Mouse (Mus musculus) ES-E14 (cell line): ENCODE data around the gene Dock2. TPM values are rescaled to one million over a fixed set of nuclear protein-coding genes. Genes with fewer than 3 reads are reported as not detected.

ENCODE experiments used
- DNase-seq: peaks from one replicate; pipeline ENCODE4 v3.0.0-alpha.2; 2013; ENCODE audit warnings: low read depth, low spot score
- H3K27ac ChIP-seq: 2 replicates; pipeline ENCODE4 v1.5.1; 2012; ENCODE audit warnings: low read depth, mild to moderate bottlenecking, low read length, moderate library complexity, mixed read lengths; ENCODE audit not compliant: poor library complexity, insufficient read depth, severe bottlenecking
- H3K36me3 ChIP-seq: 2 replicates; pipeline ENCODE4 v1.6.1; 2012; ENCODE audit warnings: mild to moderate bottlenecking, low read length, moderate library complexity, mixed read lengths; ENCODE audit not compliant: control insufficient read depth, poor library complexity, insufficient read depth, severe bottlenecking
- H3K4me1 ChIP-seq, 2 experiments: fragments of 150-350 bp in 1 of 2; sonication (generic) in 1 of 2; 2 replicates each; pipeline ENCODE4 v1.6.1; 2012; ENCODE audit warnings: low read length in 2 of 2, mild to moderate bottlenecking in 1 of 2, mixed read lengths in 1 of 2; ENCODE audit not compliant: control insufficient read depth in 2 of 2, insufficient read depth in 2 of 2, poor library complexity in 1 of 2
- H3K4me3 ChIP-seq, 2 experiments: fragments of 150-350 bp in 1 of 2; sonication (generic) in 1 of 2; 2 replicates each; pipeline ENCODE4 v1.5.1; 2012; ENCODE audit warnings: low read length in 2 of 2, low read depth in 1 of 2, mild to moderate bottlenecking in 1 of 2, mixed read lengths in 1 of 2; ENCODE audit not compliant: insufficient read depth in 1 of 2, poor library complexity in 1 of 2, severe bottlenecking in 1 of 2
- H3K9ac ChIP-seq: 2 replicates; pipeline ENCODE4 v1.6.1; 2012; ENCODE audit warnings: low read depth, mild to moderate bottlenecking, low read length, mixed read lengths; ENCODE audit not compliant: poor library complexity, insufficient read depth, severe bottlenecking
- H3K9me3 ChIP-seq: fragments of 150-350 bp; sonication (generic); 2 replicates; pipeline ENCODE4 v1.6.1; 2012; ENCODE audit warnings: low read depth, mild to moderate bottlenecking, low read length; ENCODE audit not compliant: control insufficient read depth, insufficient read depth
- CHD2 ChIP-seq: IDR thresholded peaks from 2 replicates; pipeline ENCODE4 v1.6.1; 2014; ENCODE audit warnings: mild to moderate bottlenecking, low read depth, low read length, inconsistent platforms
- HCFC1 ChIP-seq: IDR thresholded peaks from 2 replicates; pipeline ENCODE4 v1.6.1; 2012; ENCODE audit warnings: low read length, inconsistent platforms, borderline replicate concordance; ENCODE audit not compliant: insufficient read depth
- MAFK ChIP-seq: IDR thresholded peaks from 2 replicates; pipeline ENCODE4 v1.6.1; 2014; ENCODE audit warnings: mild to moderate bottlenecking, low read depth, low read length, inconsistent platforms; ENCODE audit not compliant: insufficient read depth
- ZC3H11A ChIP-seq: IDR thresholded peaks from 2 replicates; pipeline ENCODE4 v1.6.1; 2012; ENCODE audit warnings: low read depth, mild to moderate bottlenecking, inconsistent platforms, low read length, borderline replicate concordance
- ZNF384 ChIP-seq: IDR thresholded peaks from 2 replicates; pipeline ENCODE4 v1.6.1; 2012; ENCODE audit warnings: low read depth, low read length, inconsistent platforms
- in situ Hi-C, 2 experiments: fragments of 600-800 bp; cut with MboI; formaldehyde crosslinking; loops; one replicate each; pipeline ENCODE4 v1.15.1; 2025; ENCODE audit warnings: low sequenced_read_pairs in 2 of 2, inconsistent platforms in 1 of 2; ENCODE audit not compliant: unreplicated experiment in 2 of 2
- total RNA-seq: library from RNA; depleted of rRNA; stranded (reverse); fragments of 300-350 nt; gene quantifications from 2 replicates; pipeline ENCODE4 v1.2.3, GENCODE M21; 2012

Gene Dock2
- total RNA-seq, 1 experiment, result 1.7 TPM

GRCm38 (mm10) chr11:34739816-34740215 lies 43.9 kb downstream of the Dock2 start:
- H3K4me3 ChIP-seq, result no peak overlapping the region
- H3K27ac ChIP-seq, result no peak overlapping the region
- in situ Hi-C loops, result no loop called here
- H3K9ac ChIP-seq, result no peak overlapping the region
- no peaks in the 10 kb centered on the region for H3K9me3 ChIP-seq
- no peak for TF ChIP-seq MAFK
- no peak for TF ChIP-seq CHD2
- TF ChIP-seq ZC3H11A, result no peak
- no peak for TF ChIP-seq HCFC1
- TF ChIP-seq ZNF384, result no peak
- no peak for DNase-seq
- peaks cover 6 to 12% of the 10 kb centered on the region in 2 experiments; a peak in 3 of 4 replicates for H3K4me1 ChIP-seq
- no peaks in the 10 kb centered on the region for H3K36me3 ChIP-seq

DNA sequence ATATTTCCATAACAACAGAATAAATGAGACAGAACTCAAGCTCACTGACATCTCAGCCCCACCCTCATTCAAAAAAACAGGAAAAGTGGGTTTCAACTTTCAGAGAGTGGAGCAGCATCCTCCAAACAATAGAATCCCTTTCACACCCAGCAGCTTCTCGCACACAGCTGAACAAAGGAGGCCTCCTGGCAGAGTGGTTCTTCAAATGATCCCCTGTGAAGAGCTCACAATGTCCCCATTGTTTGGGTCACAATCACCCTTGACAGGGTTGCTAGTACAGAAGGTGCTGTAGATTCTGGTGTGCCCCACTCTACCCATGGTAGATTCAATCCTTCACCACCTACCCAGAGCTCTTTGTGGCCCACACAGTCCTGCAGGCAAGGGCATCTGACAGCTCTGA lies 44.7 kb downstream of the Dock2 start:
- Histone ChIP-seq H3K27ac (peak overlapping the region; percentile 66; the same call in 1 of the 2 replicates), H3K4me3 (0 out of 4 replicates have a peak overlapping the region, but pooled peaks of 1 of the 2 experiments have one; percentile 13), H3K36me3 (no peaks in the 10 kb centered on the region), H3K9ac (no peak overlapping the region), H3K9me3 (no peaks in the 10 kb centered on the region), H3K4me1 (peaks cover 6 to 12% of the 10 kb centered on the region in 2 experiments; a peak in 3 of 4 replicates)
- TF ChIP-seq HCFC1 (no peak), ZNF384 (peak; percentile 78), ZC3H11A (no peak), CHD2 (no peak; the same call in 1 of the 2 replicates), MAFK (no peak)
- in situ Hi-C loops, result no loop called here
- DNase-seq, result peak; percentile 74

DNA sequence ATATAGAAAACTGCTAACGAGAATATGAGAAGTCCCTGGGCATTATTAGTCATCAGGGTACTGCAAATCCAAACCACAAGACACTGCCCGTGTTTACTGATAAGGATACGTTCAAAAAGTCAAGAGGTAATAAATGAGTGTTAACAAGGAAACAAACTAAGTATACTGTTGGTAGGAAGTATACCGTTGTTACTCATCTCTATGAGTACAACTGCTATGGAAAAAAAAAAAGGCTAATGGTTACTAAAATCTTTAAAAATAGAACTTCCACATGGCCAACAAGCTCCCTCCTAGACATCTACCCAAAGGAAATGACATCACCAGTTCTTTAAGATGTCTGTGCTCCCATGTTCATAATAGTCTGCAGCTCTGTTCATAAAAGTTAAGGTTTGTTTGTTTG lies 46.5 kb downstream of the Dock2 start:
- no peak overlapping the region for H3K27ac ChIP-seq
- H3K4me1 ChIP-seq, result peaks cover 6 to 12% of the 10 kb centered on the region in 2 experiments; a peak in 3 of 4 replicates
- DNase-seq, result no peak
- in situ Hi-C loops, result no loop called here
- no peak for TF ChIP-seq ZNF384
- TF ChIP-seq HCFC1, result no peak
- no peak for TF ChIP-seq MAFK
- no peak for TF ChIP-seq ZC3H11A
- TF ChIP-seq CHD2, result no peak
- H3K36me3 ChIP-seq, result no peaks in the 10 kb centered on the region
- H3K9ac ChIP-seq, result no peak overlapping the region
- no peak overlapping the region for H3K4me3 ChIP-seq
- H3K9me3 ChIP-seq, result no peaks in the 10 kb centered on the region

DNA sequence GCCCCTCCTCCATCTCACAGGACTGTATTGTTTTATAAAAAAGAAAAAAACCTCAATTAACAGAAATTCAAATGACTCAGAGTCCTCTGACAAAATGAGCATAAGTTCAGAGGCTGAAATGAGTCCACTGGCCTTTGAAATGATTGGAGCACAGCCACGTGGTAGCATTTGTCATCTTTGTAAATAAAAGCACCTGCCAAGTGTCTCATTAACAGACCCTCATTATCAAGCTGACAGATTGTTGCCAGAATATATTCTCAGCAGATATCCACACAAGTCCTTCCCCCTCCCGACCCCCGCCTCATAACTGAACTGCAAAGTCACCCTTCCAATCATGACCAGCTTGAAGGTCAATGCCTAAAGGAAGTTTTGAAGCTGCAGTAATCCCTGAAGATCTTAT lies 49.7 kb downstream of the Dock2 start:
- no peak for TF ChIP-seq HCFC1
- TF ChIP-seq ZNF384, result no peak
- TF ChIP-seq CHD2, result no peak
- TF ChIP-seq MAFK, result no peak
- no peak for TF ChIP-seq ZC3H11A
- H3K4me1 ChIP-seq, result peaks cover 2% of the 10 kb centered on the region in 2 experiments; a peak in 1 of 4 replicates
- no peak overlapping the region for H3K9ac ChIP-seq
- no peak overlapping the region for H3K27ac ChIP-seq
- no peaks in the 10 kb centered on the region for H3K9me3 ChIP-seq
- no peak overlapping the region for H3K4me3 ChIP-seq
- in situ Hi-C loops, result no loop called here
- no peak for DNase-seq
- H3K36me3 ChIP-seq, result no peaks in the 10 kb centered on the region

DNA sequence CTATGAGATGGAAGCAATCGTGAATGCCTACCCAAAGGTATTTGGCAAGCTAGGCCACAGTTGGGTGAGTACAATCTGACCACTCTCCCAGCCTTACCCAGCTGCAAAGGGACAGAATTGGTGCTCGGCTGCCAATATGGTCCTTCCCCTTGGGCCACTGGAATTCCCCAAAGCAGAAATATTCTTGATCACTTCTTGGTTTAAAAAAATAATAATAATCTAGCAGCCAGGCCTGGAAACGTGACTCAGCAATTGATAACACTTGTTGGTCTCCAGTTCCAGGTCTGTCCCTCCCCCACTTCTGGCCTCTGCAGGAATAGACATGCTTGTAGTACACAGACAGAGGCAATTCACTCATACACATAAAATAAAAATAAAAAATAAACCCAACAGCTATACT lies 56.2 kb downstream of the Dock2 start:
- no peaks in the 10 kb centered on the region for H3K9me3 ChIP-seq
- H3K9ac ChIP-seq, result no peak overlapping the region
- no peaks in the 10 kb centered on the region for H3K4me1 ChIP-seq
- H3K27ac ChIP-seq, result no peak overlapping the region
- no peak for DNase-seq
- H3K36me3 ChIP-seq, result no peaks in the 10 kb centered on the region
- TF ChIP-seq MAFK, result no peak
- no peak for TF ChIP-seq ZC3H11A
- no peak for TF ChIP-seq CHD2
- no peak for TF ChIP-seq ZNF384
- TF ChIP-seq HCFC1, result no peak
- in situ Hi-C loops, result no loop called here
- H3K4me3 ChIP-seq, result no peak overlapping the region
